Mouse (Mus musculus): ENCODE measurements around the gene Amigo1.

- TF ChIP-seq POLR2A (IDR thresholded peaks at IDR 0.05; ENCODE audit: borderline replicate concordance, low read depth, low read length) (no peak), CTCF (IDR thresholded peaks at IDR 0.05; ENCODE audit: low read depth, low read length) (no peak)
Measured at GRCm38 (mm10) chr3:108225711-108226557, 39.8 kb downstream of the Amigo1 start.

Measured in bone marrow macrophage, adult 2 months (primary cell).